Mouse (Mus musculus) midbrain, embryonic 14.5 days (tissue): Measurements from ENCODE around the gene Aldoart2. TPM values are rescaled to one million over a fixed set of nuclear protein-coding genes. Genes with fewer than 3 reads are reported as not detected.

Experiments used
- ATAC-seq: fragments of 200-750 bp; cut with Nextera tagmentation; 2 replicates; pipeline ENCODE4 v1.8.0; 2017; ENCODE audit warnings: moderate number of reproducible peaks, moderate library complexity; ENCODE audit not compliant: low FRiP score, low TSS enrichment
- DNase-seq: peaks from one replicate; pipeline ENCODE4 v3.0.0-alpha.2; 2015
- H3K27ac ChIP-seq: fragments of 300-500 bp; sonication (generic); replicated peaks from 2 replicates; pipeline ENCODE4 v1.5.1; 2014; ENCODE audit warnings: mild to moderate bottlenecking, low read depth, low read length, moderate library complexity
- H3K27me3 ChIP-seq: fragments of 300-500 bp; sonication (generic); 2 replicates; pipeline ENCODE4 v1.6.1; 2014; ENCODE audit warnings: low read length, control low read depth, mixed read lengths; ENCODE audit not compliant: control insufficient read depth, insufficient read depth
- H3K36me3 ChIP-seq: fragments of 300-500 bp; sonication (generic); 2 replicates; pipeline ENCODE4 v1.6.1; 2014; ENCODE audit warnings: low read length, control low read depth; ENCODE audit not compliant: control insufficient read depth, insufficient read depth
- H3K4me1 ChIP-seq: fragments of 300-500 bp; sonication (generic); 2 replicates; pipeline ENCODE4 v1.6.1; 2014; ENCODE audit warnings: mild to moderate bottlenecking, antibody characterized with exemption, low read length, control low read depth; ENCODE audit not compliant: control insufficient read depth, insufficient read depth
- H3K4me2 ChIP-seq: fragments of 300-500 bp; sonication (generic); 2 replicates; pipeline ENCODE4 v1.6.1; 2014; ENCODE audit warnings: mild to moderate bottlenecking, low read length, moderate library complexity
- H3K4me3 ChIP-seq: fragments of 300-500 bp; sonication (generic); replicated peaks from 2 replicates; pipeline ENCODE4 v1.5.1; 2014; ENCODE audit warnings: low read depth, low read length
- H3K9ac ChIP-seq: fragments of 300-500 bp; sonication (generic); replicated peaks from 2 replicates; pipeline ENCODE4 v1.6.1; 2014; ENCODE audit warnings: mild to moderate bottlenecking, low read length, moderate library complexity
- H3K9me3 ChIP-seq: fragments of 300-500 bp; sonication (generic); 2 replicates; pipeline ENCODE4 v1.6.1; 2016; ENCODE audit warnings: low read length, control low read depth, mixed read lengths; ENCODE audit not compliant: control insufficient read depth
- WGBS: fragments of 180-500 bp; shearing (Covaris S2); extraction: QIAGEN DNeasy Blood & Tissue Kit; methylation state at CpG from one replicate; pipeline ENCODE4 v1.1.7; 2014; 5-methylcytosine and 5-hydroxymethylcytosine counted together
- polyA plus RNA-seq: library from polyadenylated mRNA; unstranded; fragments of >200 nt; fragmentation: Nextera tagmentation; extraction: Ambion mirVana; gene quantifications from 2 replicates; pipeline ENCODE4 v1.2.1, GENCODE M21; 2014

The Aldoart2 gene
- polyA plus RNA-seq, 1 experiment from 2014 or later = not detected

GRCm38 (mm10) chr12:55557866-55558265 is 7.2 kb upstream of the Aldoart2 start:
- ATAC-seq (no peak), DNase-seq (no peak)
- Histone ChIP-seq H3K36me3 (no peaks in the 10 kb centered on the region), H3K4me2 (no peak overlapping the region), H3K4me1 (no peaks in the 10 kb centered on the region), H3K27ac (no peak overlapping the region), H3K4me3 (no peak overlapping the region), H3K9me3 (no peaks in the 10 kb centered on the region), H3K27me3 (no peaks in the 10 kb centered on the region), H3K9ac (no peak overlapping the region)
- WGBS = 44% methylated on average over 6 of the region's 6 CpGs

DNA sequence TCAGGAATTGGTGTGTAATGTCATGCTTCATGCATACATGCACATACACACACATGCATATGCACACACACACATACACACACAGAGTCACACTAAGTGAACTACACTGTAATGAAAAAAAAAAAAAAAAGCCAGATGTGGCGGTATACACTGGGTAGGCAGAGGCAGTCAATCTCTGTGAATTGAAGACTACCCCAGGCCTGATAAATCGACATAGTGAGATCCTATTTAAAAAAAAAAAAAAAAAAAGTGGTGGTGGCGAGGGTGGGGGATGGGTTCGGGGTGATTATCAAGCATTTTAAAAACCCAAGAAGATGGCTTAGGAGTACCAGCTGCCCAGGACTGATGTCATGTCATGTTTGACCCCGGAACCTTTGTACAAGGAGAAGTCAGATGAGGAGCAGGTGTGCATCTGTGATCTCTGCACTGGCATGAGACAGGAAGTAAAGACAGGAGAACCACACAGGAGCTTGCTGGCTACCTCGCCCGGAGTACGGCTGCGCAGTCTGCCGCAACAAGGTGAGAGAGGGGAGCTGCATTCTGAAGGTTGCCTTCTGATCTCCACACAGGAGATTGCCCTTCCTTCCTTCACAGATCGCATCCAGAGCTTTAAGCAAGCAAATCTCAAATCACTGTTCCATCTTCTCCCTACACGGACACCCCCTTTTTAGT is 5.7 kb upstream of the Aldoart2 start:
- no peak overlapping the region for H3K27ac ChIP-seq
- no peak overlapping the region for H3K4me3 ChIP-seq
- no peak for ATAC-seq
- H3K9ac ChIP-seq = no peak overlapping the region
- no peaks in the 10 kb centered on the region for H3K27me3 ChIP-seq
- H3K4me2 ChIP-seq = no peak overlapping the region
- H3K36me3 ChIP-seq = no peaks in the 10 kb centered on the region
- no peak for DNase-seq
- 83% methylated on average over 12 of the region's 12 CpGs for WGBS
- H3K4me1 ChIP-seq = no peaks in the 10 kb centered on the region
- H3K9me3 ChIP-seq = no peaks in the 10 kb centered on the region

- Histone ChIP-seq H3K27ac (no peak overlapping the region), H3K9me3 (no peaks in the 10 kb centered on the region), H3K36me3 (no peaks in the 10 kb centered on the region), H3K4me2 (peak overlapping the region; percentile 51), H3K27me3 (no peaks in the 10 kb centered on the region), H3K4me1 (no peaks in the 10 kb centered on the region), H3K9ac (no peak overlapping the region; the same call in 1 of the 2 replicates), H3K4me3 (peak overlapping the region; percentile 23)
- 6% methylated on average over 19 of the region's 19 CpGs for WGBS
- ATAC-seq (no peak), DNase-seq (no peak)
Measured at GRCm38 (mm10) chr12:55560025-55560690, 4.9 kb upstream of the Aldoart2 start.

GRCm38 (mm10) chr12:55563742-55564141 is 1.3 kb upstream of the Aldoart2 start:
- Histone ChIP-seq H3K4me1 (no peaks in the 10 kb centered on the region), H3K27ac (no peak overlapping the region), H3K4me2 (no peak overlapping the region), H3K36me3 (no peaks in the 10 kb centered on the region), H3K9ac (no peak overlapping the region), H3K27me3 (no peaks in the 10 kb centered on the region), H3K4me3 (no peak overlapping the region), H3K9me3 (no peaks in the 10 kb centered on the region)
- DNase-seq = no peak
- WGBS = over 99% methylated on average over 3 of the region's 3 CpGs
- no peak for ATAC-seq

GRCm38 (mm10) chr12:55564187-55564963 is 664 bp upstream of the Aldoart2 start:
- Histone ChIP-seq H3K4me1 (no peaks in the 10 kb centered on the region), H3K4me2 (no peak overlapping the region), H3K9me3 (no peaks in the 10 kb centered on the region), H3K4me3 (no peak overlapping the region), H3K27me3 (no peaks in the 10 kb centered on the region), H3K9ac (no peak overlapping the region), H3K27ac (no peak overlapping the region), H3K36me3 (no peaks in the 10 kb centered on the region)
- no peak for DNase-seq
- ATAC-seq = no peak
- WGBS = 87% methylated on average over 9 of the region's 9 CpGs

GRCm38 (mm10) chr12:55565867-55566266 is 828 bp downstream of the Aldoart2 start:
- Histone ChIP-seq H3K4me3 (no peak overlapping the region), H3K9ac (no peak overlapping the region), H3K4me1 (no peaks in the 10 kb centered on the region), H3K27me3 (no peaks in the 10 kb centered on the region), H3K27ac (no peak overlapping the region), H3K36me3 (no peaks in the 10 kb centered on the region), H3K9me3 (no peaks in the 10 kb centered on the region), H3K4me2 (no peak overlapping the region)
- WGBS = 79% methylated on average over 9 of the region's 9 CpGs
- DNase-seq (no peak), ATAC-seq (no peak)

GRCm38 (mm10) chr12:55566837-55567236 is 1.8 kb downstream of the Aldoart2 start:
- Histone ChIP-seq H3K36me3 (no peaks in the 10 kb centered on the region), H3K4me1 (no peaks in the 10 kb centered on the region), H3K4me3 (no peak overlapping the region), H3K9me3 (no peaks in the 10 kb centered on the region), H3K4me2 (no peak overlapping the region), H3K9ac (no peak overlapping the region), H3K27ac (no peak overlapping the region), H3K27me3 (no peaks in the 10 kb centered on the region)
- ATAC-seq (no peak), DNase-seq (no peak)
- WGBS = 83% methylated on average over 5 of the region's 5 CpGs

DNA sequence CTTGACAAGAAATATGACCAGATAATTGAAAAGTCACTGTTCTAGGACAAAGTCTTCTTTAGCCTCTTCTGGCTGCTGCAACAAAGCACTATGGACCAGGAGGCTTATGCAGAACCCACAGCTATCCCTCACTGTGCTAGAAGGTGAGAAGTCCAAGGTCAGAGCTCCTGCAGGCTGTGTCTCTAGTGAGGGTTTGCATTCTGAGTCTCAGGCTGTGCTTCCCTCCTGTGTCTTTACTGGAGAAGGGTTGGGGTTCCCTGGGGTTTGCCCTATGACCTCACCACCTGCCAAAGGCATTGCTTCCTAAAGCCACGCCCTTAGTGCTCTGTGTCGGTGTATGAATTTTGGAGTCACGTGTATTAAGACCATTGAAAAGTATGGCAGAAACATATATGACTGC is 3.4 kb downstream of the Aldoart2 start:
- WGBS = 82% methylated on average over 3 of the region's 3 CpGs

More for the DNA sequence above, 3.4 kb downstream of the Aldoart2 start:
- ATAC-seq = no peak
- Histone ChIP-seq H3K4me1 (no peaks in the 10 kb centered on the region), H3K4me3 (no peak overlapping the region), H3K27me3 (no peaks in the 10 kb centered on the region), H3K9ac (no peak overlapping the region), H3K27ac (no peak overlapping the region), H3K4me2 (no peak overlapping the region), H3K9me3 (no peaks in the 10 kb centered on the region), H3K36me3 (no peaks in the 10 kb centered on the region)
- no peak for DNase-seq
